Mouse (Mus musculus) left cerebral cortex, postnatal 10 days (tissue): ENCODE results near the gene Samd4b. TPM values are rescaled to one million over a fixed set of nuclear protein-coding genes. Genes with fewer than 3 reads are reported as not detected.
A peak's percentile ranks its signal among the peaks of the same experiment; 100 is the strongest.

Source experiments
- DNase-seq, 2 experiments: peaks; one replicate each; pipeline ENCODE4 v3.0.0; 2021 to 2022; ENCODE audit warnings: low spot score in 2 of 2, mixed read lengths in 1 of 2; ENCODE audit errors: extremely low spot score in 1 of 2
- intact Hi-C: fragments of 180-260 bp; cut with DNase I; formaldehyde crosslinking; loops from one replicate; pipeline ENCODE4 v1.15.1; 2025
- total RNA-seq, 2 experiments: library from RNA; stranded (reverse); gene quantifications; 2 replicates each; pipeline ENCODE4 v1.2.3; 2021

Gene Samd4b
- total RNA-seq, 2 experiments from 2014 or later = 55.9 to 58.4 TPM

- intact Hi-C loops = no loop called here
- peak in 1 of 2 experiments; percentile 78 for DNase-seq
These were observed 130.7 kb downstream of the Samd4b start for GRCm38 (mm10) chr7:28467213-28467751.

- DNase-seq = peak in 1 of 2 experiments; percentile 42
- intact Hi-C loops = no loop called here
These were observed 131.2 kb downstream of the Samd4b start for GRCm38 (mm10) chr7:28466721-28467212.

DNA sequence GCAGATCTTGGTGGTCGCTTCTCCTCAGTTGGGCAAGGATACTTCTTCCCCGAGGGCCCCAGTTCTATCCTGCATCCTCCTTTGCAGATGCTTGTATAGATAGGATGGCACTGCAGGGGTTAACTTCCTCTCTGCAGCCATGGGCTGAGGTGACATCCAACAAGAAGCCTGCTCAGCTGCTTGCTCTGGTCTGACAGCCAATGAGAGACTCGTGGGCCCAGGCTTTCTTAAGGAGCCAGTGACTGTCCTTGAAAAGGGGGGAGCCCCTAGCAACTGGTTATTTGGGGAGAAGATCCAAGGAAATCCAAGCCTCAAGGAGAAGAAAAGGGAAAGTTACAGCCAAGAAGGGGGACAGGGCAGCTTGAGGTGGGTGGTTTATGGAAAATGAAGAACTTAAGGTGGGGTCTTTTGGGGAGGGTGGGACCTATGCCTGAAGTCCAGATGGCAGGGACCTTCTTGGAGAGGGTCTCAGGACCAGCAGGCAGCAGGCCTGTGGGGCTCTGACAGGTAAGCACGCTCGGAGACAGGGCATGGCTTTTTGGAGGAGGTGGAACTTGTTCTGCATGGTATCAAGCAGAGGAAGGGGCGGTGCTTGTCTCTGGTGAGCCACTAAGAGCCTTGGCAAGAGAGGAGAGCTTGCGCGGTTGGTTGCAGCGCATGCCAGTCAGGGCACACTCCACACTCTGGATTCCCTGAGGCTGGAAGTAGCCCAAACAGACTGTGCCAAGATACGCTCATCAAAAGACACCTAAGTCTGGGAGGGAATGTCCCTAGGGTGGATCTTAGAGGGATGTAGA is 133.3 kb downstream of the Samd4b start:
- peak; percentile 85 to 90 for DNase-seq
- intact Hi-C loops = no loop called here

- intact Hi-C loops = no loop called here
- DNase-seq = no peak
These were observed 135.2 kb downstream of the Samd4b start for GRCm38 (mm10) chr7:28462769-28463168.

- DNase-seq = no peak
These were observed 137.6 kb downstream of the Samd4b start for GRCm38 (mm10) chr7:28460361-28460760.

GRCm38 (mm10) chr7:28452361-28453005 is 145.5 kb downstream of the Samd4b start:
- intact Hi-C loops = no loop called here
- peak in 1 of 2 experiments; percentile 39 for DNase-seq

More at GRCm38 (mm10) chr7:28460361-28460760, 137.6 kb downstream of the Samd4b start:
- intact Hi-C loops = no loop called here

DNA sequence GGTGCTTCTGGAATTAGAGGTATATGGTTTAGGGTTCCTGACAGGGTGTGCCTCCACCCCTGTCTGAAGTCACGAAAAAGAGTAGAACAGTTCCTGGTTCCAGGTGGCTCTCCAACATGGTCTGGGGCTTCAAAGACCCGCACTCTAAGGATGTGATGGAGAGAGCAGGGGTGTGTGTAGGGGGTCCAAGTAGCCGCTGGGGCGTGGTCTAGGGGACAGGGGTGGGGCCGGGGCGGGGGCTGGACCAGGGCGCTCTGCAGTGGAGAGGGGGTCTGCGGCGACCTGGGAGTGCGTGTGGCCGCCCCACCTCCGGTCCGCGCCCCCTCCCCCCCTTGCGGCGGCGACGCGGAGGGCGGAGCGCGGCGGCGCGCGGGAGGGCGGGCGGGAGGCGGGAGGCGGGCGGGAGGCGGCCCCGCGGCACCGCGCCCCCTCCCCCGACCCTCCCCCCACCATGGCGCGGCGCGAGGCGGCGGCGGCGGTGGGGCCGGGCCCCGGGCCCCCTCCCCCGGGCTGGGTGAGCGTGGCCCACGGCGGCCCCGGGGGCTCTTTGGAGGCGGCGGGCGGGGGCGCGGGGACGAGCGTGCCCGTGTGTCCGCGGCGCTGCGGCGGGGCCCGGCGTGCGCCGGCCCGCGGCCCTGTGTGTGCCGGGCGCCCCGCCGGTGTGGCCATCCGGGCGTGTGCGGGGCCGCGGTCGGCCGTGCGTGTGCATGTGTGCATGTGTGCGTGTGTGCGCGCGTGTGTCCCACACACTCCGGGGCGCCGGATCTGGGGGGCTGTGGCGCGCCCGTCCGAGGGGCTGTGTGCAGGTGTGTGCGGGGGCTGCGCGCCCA is 146.2 kb downstream of the Samd4b start, which contains the start of gene Lrfn1:
Gene Lrfn1, plus strand, starts transcription at position 450 of the 830 bp plus-strand sequence.
- DNase-seq = peak in 1 of 2 experiments; percentile 68
- intact Hi-C loops = no loop called here

- no peak for DNase-seq
- intact Hi-C loops = loop anchor here (1.0 to 5.0 kb wide), 3 partner anchors 79 to 279 kb away; no protein-coding TSS in a partner anchor
These were observed 149.8 kb downstream of the Samd4b start for GRCm38 (mm10) chr7:28447865-28448820.

DNA sequence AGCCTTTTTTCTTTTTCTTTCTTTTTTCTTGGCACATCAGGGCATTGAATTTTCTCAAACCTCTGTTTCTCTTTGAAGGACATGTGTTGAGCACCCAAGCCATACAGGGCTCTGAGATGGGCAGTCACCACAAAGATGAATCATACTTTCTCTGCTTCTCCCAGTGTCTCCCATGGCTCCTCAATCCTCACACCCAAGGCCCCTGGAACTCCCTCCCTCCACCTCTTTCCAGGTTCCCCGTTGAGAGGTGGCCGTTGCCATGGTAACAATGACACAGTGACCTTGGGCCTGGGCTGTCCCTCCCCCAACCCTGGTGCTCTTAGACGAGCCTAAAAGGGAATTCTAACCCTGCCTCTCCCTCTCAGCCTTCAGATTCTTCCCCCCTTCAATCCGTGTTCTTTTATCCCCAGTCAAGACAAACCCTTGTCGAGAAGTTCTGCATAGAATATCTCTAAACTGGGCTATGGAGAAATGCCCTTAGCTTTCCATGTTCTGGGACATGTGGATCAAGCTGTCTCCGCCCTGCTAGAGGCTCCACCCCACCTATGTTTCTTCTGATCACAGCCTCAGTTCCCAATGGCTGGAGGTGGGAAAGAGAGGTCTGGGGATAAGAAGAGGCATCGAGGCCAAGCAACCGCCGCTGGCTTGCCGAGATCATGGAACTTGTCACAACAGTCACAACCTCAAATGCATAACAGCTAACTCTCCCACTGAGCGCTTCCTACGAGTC is 150.7 kb downstream of the Samd4b start:
- no peak for DNase-seq
- intact Hi-C loops = loop anchor here (1.0 to 5.0 kb wide), 3 partner anchors 80 to 280 kb away; no protein-coding TSS in a partner anchor

- DNase-seq = peak; percentile 67 to 77
- intact Hi-C loops = loop anchor here (5.0 kb wide), 2 partner anchors 81 to 281 kb away; no protein-coding TSS in a partner anchor
These were observed 151.5 kb downstream of the Samd4b start for GRCm38 (mm10) chr7:28446446-28446845.

GRCm38 (mm10) chr7:28444344-28444974 is 153.5 kb downstream of the Samd4b start:
- intact Hi-C loops = no loop called here
- DNase-seq = no peak

DNA sequence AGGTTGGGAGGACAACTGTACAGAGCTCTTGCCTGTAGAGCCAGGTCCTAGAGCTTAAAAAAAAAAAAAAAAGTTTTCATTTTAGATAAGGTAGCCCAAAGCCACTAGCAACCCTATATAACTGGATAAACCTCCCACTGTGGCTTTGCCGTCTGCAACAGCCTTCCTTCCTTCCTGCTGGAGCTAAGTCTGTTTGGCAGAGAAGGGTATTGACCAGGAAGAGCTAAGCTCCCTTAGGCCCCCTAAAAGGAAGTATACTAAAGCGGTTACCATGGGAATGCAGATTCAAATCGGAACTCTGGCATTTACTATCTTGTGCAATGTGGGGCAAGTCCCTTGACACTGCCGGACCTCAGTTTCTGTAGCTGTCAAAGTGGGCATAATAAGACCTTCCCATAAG is 155.3 kb downstream of the Samd4b start:
- intact Hi-C loops = no loop called here
- DNase-seq = no peak

DNA sequence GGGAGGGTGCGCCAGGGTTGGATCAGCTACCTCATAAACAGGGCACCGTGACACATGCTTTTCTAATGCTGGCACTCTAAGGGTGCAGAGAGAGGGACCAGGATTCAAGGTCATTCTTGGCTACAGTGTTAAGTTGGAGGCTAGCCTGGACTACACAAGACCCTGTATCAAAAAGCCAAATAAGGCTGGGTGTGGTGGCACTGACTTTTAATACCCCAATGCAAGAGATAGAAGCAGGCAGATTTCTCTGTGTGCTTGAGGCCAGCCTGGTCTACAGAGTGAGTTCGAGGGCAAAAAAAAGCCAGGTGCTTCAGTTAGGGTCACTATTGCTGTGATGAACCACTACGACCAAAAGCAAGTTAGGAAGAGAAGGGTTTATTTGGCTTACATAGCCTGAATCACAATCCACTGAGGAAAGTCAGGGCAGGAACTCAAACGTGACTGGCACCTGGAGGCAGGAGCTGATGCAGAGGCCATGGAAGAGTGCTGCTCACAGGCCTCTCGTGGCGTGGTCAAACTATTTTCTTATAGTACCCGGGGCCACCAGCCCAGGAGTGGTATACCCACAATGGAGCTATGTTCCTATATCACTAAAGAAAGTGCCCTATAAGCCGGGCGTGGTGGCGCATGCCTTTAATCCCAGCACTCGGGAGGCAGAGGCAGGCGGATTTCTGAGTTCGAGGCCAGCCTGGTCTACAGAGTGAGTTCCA is 156.0 kb downstream of the Samd4b start:
- intact Hi-C loops = no loop called here
- no peak for DNase-seq

DNA sequence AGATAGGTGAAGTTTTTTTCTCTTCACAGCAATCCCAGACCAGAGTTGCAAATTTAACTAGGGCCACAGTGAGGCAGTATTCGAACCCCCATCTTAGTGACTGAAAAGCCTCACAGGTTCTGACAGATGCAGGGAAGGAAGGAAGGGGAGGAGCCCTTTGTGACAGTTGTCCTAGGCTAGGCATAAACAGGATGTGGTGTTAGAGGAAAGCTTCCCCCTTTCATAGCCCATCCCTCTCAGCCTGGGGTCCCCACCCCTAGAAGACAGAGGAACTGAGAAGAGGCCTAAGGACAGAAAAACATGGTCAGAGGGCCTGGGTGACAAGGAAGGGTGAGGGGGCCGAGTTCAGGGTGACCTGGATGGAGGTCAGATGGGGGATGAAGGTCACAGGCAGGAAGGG is 157.2 kb downstream of the Samd4b start:
- peak in 1 of 2 experiments; percentile 45 for DNase-seq
- intact Hi-C loops = no loop called here

GRCm38 (mm10) chr7:28438771-28439170 is 159.2 kb downstream of the Samd4b start:
- intact Hi-C loops = no loop called here
- DNase-seq = no peak

- intact Hi-C loops = no loop called here
- no peak for DNase-seq
These were observed 160.0 kb downstream of the Samd4b start for GRCm38 (mm10) chr7:28437964-28438363.
